Mouse (Mus musculus) activated CD4-positive, CD25-positive, alpha-beta regulatory T cell, adult 9 weeks (primary cell): ENCODE results near the gene H2afy2. TPM values are rescaled to one million over a fixed set of nuclear protein-coding genes. Genes with fewer than 3 reads are reported as not detected.

Source experiments
- polyA plus RNA-seq: library from polyadenylated mRNA; unstranded; fragments of 100-300 nt; shearing (Covaris generic); gene quantifications from one replicate; pipeline ENCODE4 v1.2.1, GENCODE M21; 2017

Gene H2afy2
- polyA plus RNA-seq = not detected

DNA sequence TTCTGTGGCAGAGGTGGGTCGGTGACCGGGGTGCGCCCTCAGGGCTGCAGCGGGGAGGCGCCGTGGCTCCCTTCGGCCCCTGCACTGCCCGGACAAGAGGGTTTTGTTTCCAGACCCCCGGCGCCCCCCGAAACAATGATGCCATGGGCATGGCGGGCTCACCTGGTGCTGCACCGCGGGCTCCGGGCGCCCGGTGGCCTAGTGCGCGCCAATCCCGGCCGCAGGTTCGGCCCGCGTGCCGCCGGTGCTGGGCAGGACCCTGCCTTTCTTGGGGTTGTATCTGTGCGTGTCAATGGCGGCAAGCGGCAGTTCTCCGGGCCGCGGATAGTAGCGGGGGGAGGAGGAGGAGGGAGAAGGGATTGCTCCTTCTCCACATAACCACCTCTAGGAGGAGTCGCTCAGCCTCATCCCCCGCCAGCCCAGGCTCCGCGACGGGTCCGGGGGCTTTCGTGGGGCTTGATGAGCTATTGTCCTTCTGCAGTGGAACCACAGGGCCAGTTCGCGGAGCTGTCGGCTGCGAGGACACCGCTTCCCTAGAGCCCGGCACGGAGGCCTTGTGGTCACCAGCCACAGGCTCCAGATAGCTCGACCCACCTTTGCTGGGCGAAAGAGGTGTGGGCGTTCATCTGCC lies at the start of gene H2afy2:
TSS of gene H2afy2 (minus strand) at position 527 of the 631 bp plus-strand sequence.

DNA sequence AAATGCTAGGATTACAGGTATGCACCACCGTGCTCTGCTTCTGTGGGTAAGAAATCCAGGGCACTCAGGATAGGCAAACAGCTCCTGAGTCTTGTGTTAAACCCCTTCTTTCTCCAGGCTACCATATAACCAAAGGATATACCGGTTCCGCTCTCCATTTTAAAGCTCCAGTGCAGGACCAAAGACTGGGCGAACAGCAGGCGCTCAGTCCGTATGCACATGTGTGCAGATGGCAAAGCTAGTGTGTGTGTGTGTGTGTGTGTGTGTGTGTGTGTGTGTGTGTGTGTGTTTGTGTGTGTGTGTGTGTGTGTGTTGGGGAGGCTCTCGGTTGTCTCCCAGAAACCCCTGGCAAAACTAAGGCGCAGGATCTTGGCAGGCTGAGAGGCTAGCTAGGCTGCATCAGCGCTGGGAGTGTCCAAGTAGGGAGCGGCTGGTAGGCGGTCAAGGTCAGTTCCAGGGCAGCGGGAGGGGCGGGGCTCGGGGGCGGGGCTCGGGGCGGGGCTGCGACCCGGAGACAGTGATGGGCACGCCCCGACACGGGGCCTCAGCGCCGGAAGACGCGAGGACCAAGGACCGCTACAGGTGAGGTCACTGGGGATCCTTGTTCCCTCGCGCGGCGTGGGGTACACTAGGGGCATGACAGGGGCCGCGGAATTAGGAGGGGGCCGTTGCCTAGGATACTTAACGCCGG lies 69.0 kb downstream of the H2afy2 start, which contains the start of gene Aifm2:
TSS of gene Aifm2 (plus strand) at position 493 of the 691 bp plus-strand sequence.

DNA sequence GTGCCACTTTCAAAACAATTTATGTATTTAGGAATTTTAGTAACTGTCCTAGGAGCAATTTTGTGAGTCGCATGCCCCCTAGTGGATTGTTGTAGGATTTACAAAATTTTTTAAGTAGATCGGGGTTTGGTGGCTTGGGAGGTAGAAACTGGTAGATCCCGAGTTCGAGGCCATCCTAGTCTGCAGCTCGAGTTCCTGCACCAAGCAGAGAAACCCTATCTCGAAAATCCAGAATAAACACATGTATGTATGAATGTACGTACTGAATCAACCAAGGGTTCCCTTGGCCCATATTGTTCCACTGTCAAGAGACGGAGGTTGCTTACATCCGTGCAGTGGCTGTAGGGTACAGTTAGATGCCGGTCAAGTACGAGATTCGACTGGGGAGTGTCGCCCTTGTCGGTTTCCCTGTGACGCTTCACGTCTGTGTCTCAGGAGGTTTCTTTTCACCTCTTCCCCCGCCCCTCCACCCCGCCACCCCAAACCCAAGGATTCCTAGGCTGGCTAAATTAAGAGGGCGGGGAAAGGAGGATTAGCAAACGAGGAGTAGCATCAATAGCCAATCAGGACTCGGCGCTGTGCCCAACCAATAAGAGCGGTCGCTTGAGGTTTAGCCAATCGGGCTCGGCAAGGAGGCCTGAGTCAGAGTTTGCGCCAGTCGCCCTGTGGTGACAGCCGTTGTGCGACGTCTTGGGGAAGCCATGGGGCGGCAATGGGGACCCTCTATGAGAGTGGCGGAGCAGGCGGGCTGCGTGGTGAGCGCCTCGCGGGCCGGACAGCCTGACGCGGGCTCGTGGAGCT lies 88.9 kb downstream of the H2afy2 start, which contains the start of gene Tysnd1:
TSS of gene Tysnd1 (plus strand) at position 645 of the 801 bp plus-strand sequence.

Other genes with a start within 250 kb of the H2afy2 start
- not detected for gene Npffr1, start 188.7 kb downstream of the H2afy2 start, polyA plus RNA-seq
- gene Ppa1, start 135.6 kb downstream of the H2afy2 start, polyA plus RNA-seq = 91.5 TPM
- 159 TPM for gene Sar1a, start 103.8 kb downstream of the H2afy2 start, polyA plus RNA-seq
- gene Tysnd1, start 88.6 kb downstream of the H2afy2 start, polyA plus RNA-seq = 2.1 TPM
- 4.9 TPM for gene Aifm2, start 68.9 kb downstream of the H2afy2 start, polyA plus RNA-seq
- gene Col13a1, start 195.0 kb upstream of the H2afy2 start, polyA plus RNA-seq = not detected